Mouse (Mus musculus) embryonic facial prominence, embryonic 14.5 days (tissue): Measurements from ENCODE around the gene Slc38a3. TPM values are rescaled to one million over a fixed set of nuclear protein-coding genes. Genes with fewer than 3 reads are reported as not detected.

Experiments
- ATAC-seq: fragments of 200-750 bp; cut with Nextera tagmentation; 2 replicates; pipeline ENCODE4 v1.8.0; 2017; ENCODE audit warnings: low read depth, moderate number of reproducible peaks, moderate TSS enrichment
- DNase-seq: peaks from one replicate; pipeline ENCODE4 v3.0.0-alpha.2; 2015; ENCODE audit warnings: low spot score
- H3K27ac ChIP-seq: fragments of 300-500 bp; sonication (generic); replicated peaks from 2 replicates; pipeline ENCODE4 v1.5.1; 2014; ENCODE audit warnings: low read depth, mild to moderate bottlenecking, low read length, moderate library complexity
- H3K27me3 ChIP-seq: fragments of 300-500 bp; sonication (generic); replicated peaks from 2 replicates; pipeline ENCODE4 v1.6.1; 2014; ENCODE audit warnings: low read length; ENCODE audit not compliant: control insufficient read depth, insufficient read depth
- H3K36me3 ChIP-seq: fragments of 300-500 bp; sonication (generic); 2 replicates; pipeline ENCODE4 v1.6.1; 2014; ENCODE audit warnings: low read length, mixed read lengths; ENCODE audit not compliant: control insufficient read depth, insufficient read depth
- H3K4me1 ChIP-seq: fragments of 300-500 bp; sonication (generic); 2 replicates; pipeline ENCODE4 v1.6.1; 2014; ENCODE audit warnings: antibody characterized with exemption, low read length; ENCODE audit not compliant: control insufficient read depth, insufficient read depth
- H3K4me2 ChIP-seq: fragments of 300-500 bp; sonication (generic); 2 replicates; pipeline ENCODE4 v1.6.1; 2014; ENCODE audit warnings: low read depth, mild to moderate bottlenecking, low read length, moderate library complexity, mixed read lengths
- H3K4me3 ChIP-seq: fragments of 300-500 bp; sonication (generic); 2 replicates; pipeline ENCODE4 v1.5.1; 2014; ENCODE audit warnings: low read depth, mild to moderate bottlenecking, low read length
- H3K9ac ChIP-seq: fragments of 300-500 bp; sonication (generic); 2 replicates; pipeline ENCODE4 v1.6.1; 2014; ENCODE audit warnings: low read depth, mild to moderate bottlenecking, low read length, moderate library complexity, mixed read lengths
- H3K9me3 ChIP-seq: fragments of 300-500 bp; sonication (generic); 2 replicates; pipeline ENCODE4 v1.6.1; 2016; ENCODE audit warnings: low read length; ENCODE audit not compliant: control insufficient read depth
- WGBS: fragments of 180-500 bp; shearing (Covaris S2); extraction: QIAGEN DNeasy Blood & Tissue Kit; methylation state at CpG from one replicate; pipeline ENCODE4 v1.1.7; 2014; 5-methylcytosine and 5-hydroxymethylcytosine counted together
- polyA plus RNA-seq: library from polyadenylated mRNA; unstranded; fragments of >200 nt; fragmentation: Nextera tagmentation; extraction: Ambion mirVana; gene quantifications from 2 replicates; pipeline ENCODE4 v1.2.1, GENCODE M21; 2014

The Slc38a3 gene
- polyA plus RNA-seq, 1 experiment from 2014 or later, result 7.0 TPM

- Histone ChIP-seq H3K36me3 (0 out of 2 replicates have a peak, but pooled peaks cover 5% of the 10 kb centered on the region), H3K4me3 (peak overlapping the region; percentile 81), H3K27ac (peak overlapping the region; percentile 92), H3K9me3 (no peaks in the 10 kb centered on the region), H3K4me2 (peak overlapping the region; percentile 66), H3K9ac (peak overlapping the region; percentile 91), H3K27me3 (no peaks in the 10 kb centered on the region), H3K4me1 (peaks cover 38% of the 10 kb centered on the region)
- ATAC-seq (no peak), DNase-seq (no peak)
- WGBS, result 0% methylated on average over 15 of the region's 15 CpGs
Measured at GRCm38 (mm10) chr9:107633661-107634405, 35.5 kb downstream of the Slc38a3 start.

GRCm38 (mm10) chr9:107633091-107633660 lies 36.2 kb downstream of the Slc38a3 start:
- H3K27ac ChIP-seq, result peak overlapping the region; percentile 92
- 2% methylated on average over 14 of the region's 33 CpGs for WGBS
- peaks cover 5% of the 10 kb centered on the region; the same call in 1 of the 2 replicates for H3K36me3 ChIP-seq
- H3K9ac ChIP-seq, result peak overlapping the region; percentile 91
- H3K4me2 ChIP-seq, result peak overlapping the region; percentile 66
- no peaks in the 10 kb centered on the region for H3K9me3 ChIP-seq
- H3K27me3 ChIP-seq, result no peaks in the 10 kb centered on the region
- H3K4me1 ChIP-seq, result peaks cover 44% of the 10 kb centered on the region
- DNase-seq (peak; percentile 90), ATAC-seq (peak; percentile 35)
- H3K4me3 ChIP-seq, result peak overlapping the region; percentile 81

- Histone ChIP-seq H3K36me3 (peaks cover 5% of the 10 kb centered on the region; the same call in 1 of the 2 replicates), H3K4me2 (peak overlapping the region; percentile 66), H3K27me3 (no peaks in the 10 kb centered on the region), H3K27ac (peak overlapping the region; percentile 92), H3K9me3 (no peaks in the 10 kb centered on the region), H3K9ac (peak overlapping the region; percentile 91), H3K4me3 (peak overlapping the region; percentile 81), H3K4me1 (peaks cover 50% of the 10 kb centered on the region)
- DNase-seq, result no peak
- ATAC-seq, result no peak
- WGBS, result 48% methylated on average over 6 of the region's 6 CpGs
Measured at GRCm38 (mm10) chr9:107632478-107632877, 36.9 kb downstream of the Slc38a3 start.

GRCm38 (mm10) chr9:107631861-107632260 lies 37.5 kb downstream of the Slc38a3 start:
- Histone ChIP-seq H3K4me2 (peak overlapping the region; percentile 66), H3K4me1 (peaks cover 56% of the 10 kb centered on the region), H3K9ac (0 out of 2 replicates have a peak overlapping the region, but pooled peaks have one; percentile 91), H3K9me3 (no peaks in the 10 kb centered on the region), H3K4me3 (no peak overlapping the region; the same call in none of the 2 replicates), H3K27me3 (no peaks in the 10 kb centered on the region), H3K27ac (peak overlapping the region; percentile 92; the same call in 1 of the 2 replicates), H3K36me3 (peaks cover 5% of the 10 kb centered on the region; the same call in 1 of the 2 replicates)
- 87% methylated on average over 8 of the region's 8 CpGs for WGBS
- DNase-seq, result no peak
- no peak for ATAC-seq

- Histone ChIP-seq H3K9ac (0 out of 2 replicates have a peak overlapping the region, but pooled peaks have one; percentile 91), H3K36me3 (peaks cover 5% of the 10 kb centered on the region; the same call in 1 of the 2 replicates), H3K4me3 (no peak overlapping the region; the same call in 1 of the 2 replicates), H3K27ac (peak overlapping the region; percentile 92), H3K9me3 (no peaks in the 10 kb centered on the region), H3K27me3 (no peaks in the 10 kb centered on the region), H3K4me1 (peaks cover 60% of the 10 kb centered on the region), H3K4me2 (peak overlapping the region; percentile 66)
- 63% methylated on average over 9 of the region's 9 CpGs for WGBS
- no peak for DNase-seq
- ATAC-seq, result no peak
Measured at GRCm38 (mm10) chr9:107631311-107631826, 38.0 kb downstream of the Slc38a3 start.

GRCm38 (mm10) chr9:107630576-107630975 lies 38.8 kb downstream of the Slc38a3 start:
- Histone ChIP-seq H3K27ac (peak overlapping the region; percentile 87), H3K36me3 (peaks cover 7% of the 10 kb centered on the region; the same call in 1 of the 2 replicates), H3K27me3 (no peaks in the 10 kb centered on the region), H3K4me1 (peaks cover 60% of the 10 kb centered on the region), H3K4me2 (peak overlapping the region; percentile 47), H3K9me3 (no peaks in the 10 kb centered on the region), H3K4me3 (0 out of 2 replicates have a peak overlapping the region, but pooled peaks have one; percentile 9), H3K9ac (peak overlapping the region; percentile 41)
- DNase-seq (peak; percentile 83), ATAC-seq (no peak)
- WGBS, result 13% methylated on average over 3 of the region's 4 CpGs

- no peaks in the 10 kb centered on the region for H3K9me3 ChIP-seq
- H3K27me3 ChIP-seq, result no peaks in the 10 kb centered on the region
- ATAC-seq (no peak), DNase-seq (no peak)
- peak overlapping the region; percentile 87 for H3K27ac ChIP-seq
- peaks cover 60% of the 10 kb centered on the region for H3K4me1 ChIP-seq
- H3K9ac ChIP-seq, result peak overlapping the region; percentile 41
- H3K4me3 ChIP-seq, result peak overlapping the region; percentile 9; the same call in 1 of the 2 replicates
- 11% methylated on average over 12 of the region's 14 CpGs for WGBS
- peaks cover 13% of the 10 kb centered on the region; the same call in 1 of the 2 replicates for H3K36me3 ChIP-seq
- H3K4me2 ChIP-seq, result peak overlapping the region; percentile 47
Measured at GRCm38 (mm10) chr9:107629901-107630425, 39.4 kb downstream of the Slc38a3 start.

GRCm38 (mm10) chr9:107629411-107629730 lies 40.0 kb downstream of the Slc38a3 start:
- H3K9me3 ChIP-seq, result no peaks in the 10 kb centered on the region
- peak overlapping the region; percentile 87 for H3K27ac ChIP-seq
- 0 out of 2 replicates have a peak overlapping the region, but pooled peaks have one; percentile 2 for H3K9ac ChIP-seq
- H3K4me2 ChIP-seq, result 0 out of 2 replicates have a peak overlapping the region, but pooled peaks have one; percentile 47
- no peak overlapping the region for H3K4me3 ChIP-seq
- no peak for DNase-seq
- H3K4me1 ChIP-seq, result peaks cover 60% of the 10 kb centered on the region
- no peaks in the 10 kb centered on the region for H3K27me3 ChIP-seq
- peaks cover 19% of the 10 kb centered on the region; the same call in 1 of the 2 replicates for H3K36me3 ChIP-seq
- ATAC-seq, result no peak
- WGBS, result 31% methylated on average over 4 of the region's 4 CpGs
